Mouse (Mus musculus) lung, postnatal 0 days (tissue): ENCODE results near the gene Fbxo42.

Experiments used
- CTCF ChIP-seq: IDR thresholded peaks from 2 replicates; pipeline ENCODE4 v1.5.1; 2016; ENCODE audit warnings: antibody characterized with exemption, mild to moderate bottlenecking
- EP300 ChIP-seq: IDR thresholded peaks from 2 replicates; pipeline ENCODE4 v1.6.1; 2016; ENCODE audit warnings: antibody characterized with exemption, mild to moderate bottlenecking, control low read depth

- no peak for TF ChIP-seq CTCF
- TF ChIP-seq EP300: no peak
Observed at GRCm38 (mm10) chr4:141207081-141207480, 59.4 kb downstream of the Fbxo42 start.
